Mouse (Mus musculus): ENCODE measurements at regions not wholly inside any gene's neighbourhood (a gene's known extent, or its start where the extent isn't known, plus 50 kb on each side); places are given as distances from the start of the nearest gene placed in this dataset.

DNA sequence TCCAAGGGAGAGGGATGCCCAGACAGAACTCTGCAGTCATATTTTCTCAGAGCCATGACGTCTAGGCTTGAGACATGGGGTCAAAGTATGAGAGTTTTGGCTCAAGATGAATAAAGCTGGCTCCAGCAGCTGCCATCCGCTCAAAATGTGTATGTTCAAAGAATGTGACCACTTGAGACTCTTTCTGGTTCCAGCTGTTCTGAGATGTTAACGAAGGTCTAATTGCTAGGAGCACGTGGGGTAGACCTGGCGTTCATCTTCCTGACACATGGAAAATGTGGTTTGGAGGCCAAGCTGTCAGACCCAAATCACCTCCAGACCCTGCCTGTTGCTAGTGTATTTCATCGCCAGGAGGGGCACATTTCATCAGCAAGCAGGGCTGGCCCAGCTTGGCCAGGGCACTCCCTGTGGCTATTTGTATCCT lies 58.9 kb upstream of the Ankrd1 start:
- DNase-seq (ENCODE audit: extremely low spot score in 1 of 2, low spot score in 1 of 2): no peak

DNA sequence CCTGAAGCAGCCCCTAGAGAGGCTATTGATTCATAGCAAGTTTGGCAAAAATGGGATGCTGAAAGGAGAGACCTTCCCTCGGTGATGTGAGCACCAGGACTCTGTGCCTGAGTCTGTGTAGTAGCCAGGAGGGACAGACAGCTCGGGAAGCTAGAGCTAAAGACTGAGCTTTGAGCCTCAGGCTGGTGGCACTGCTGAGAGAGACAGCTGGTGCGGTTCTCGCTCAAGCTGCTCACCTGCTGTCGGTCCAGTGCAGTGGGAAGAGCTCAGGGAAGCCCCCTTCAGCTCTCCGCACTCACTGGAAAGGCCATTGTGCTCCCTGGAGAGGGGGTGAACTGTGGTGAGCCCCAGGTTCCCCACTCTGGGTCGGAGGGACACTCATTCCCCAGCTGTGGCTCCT lies 60.4 kb upstream of the Ankrd1 start:
- DNase-seq (ENCODE audit: extremely low spot score in 1 of 2, low spot score in 1 of 2): no peak

DNA sequence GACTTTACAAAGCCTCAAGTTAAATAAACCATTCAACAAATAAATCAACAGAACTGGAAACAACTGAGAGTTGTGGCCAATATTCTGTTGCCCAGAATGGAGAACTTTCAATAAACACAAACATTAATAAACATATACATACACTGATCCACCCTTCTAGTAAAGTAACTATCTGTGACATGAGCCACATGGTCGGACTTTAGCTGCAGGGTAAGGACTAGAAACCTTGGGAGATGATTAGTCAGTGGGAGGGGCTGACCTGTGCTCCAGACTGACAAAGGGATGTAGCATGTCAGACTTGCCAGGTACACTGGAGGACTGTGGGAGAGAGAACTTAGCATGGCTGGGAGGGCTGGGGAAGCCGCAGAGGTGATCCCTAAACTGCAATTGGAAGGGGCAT lies 61.6 kb upstream of the Ankrd1 start:
- no peak for DNase-seq (ENCODE audit: extremely low spot score in 1 of 2, low spot score in 1 of 2)

DNA sequence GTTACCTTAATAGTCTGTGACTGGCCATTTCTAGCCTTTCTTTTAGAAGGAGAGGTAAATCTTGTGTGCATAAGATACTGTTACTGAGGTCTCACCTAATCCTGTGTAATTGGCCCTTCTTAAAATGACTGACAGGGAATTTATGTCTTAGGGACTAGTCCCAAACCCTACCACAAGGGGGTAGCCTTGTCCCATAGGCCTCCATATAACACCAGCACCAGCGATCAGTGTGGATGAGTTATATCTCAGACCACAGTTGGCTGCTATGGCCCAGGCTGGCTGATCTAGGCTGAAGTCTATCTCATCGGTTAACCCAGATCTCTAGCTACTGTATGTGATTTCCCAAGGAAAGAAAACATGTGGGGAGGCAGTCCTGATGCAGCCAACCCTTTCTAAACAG lies 63.2 kb upstream of the Ankrd1 start:
- peak; percentile 47 to 68 for DNase-seq (ENCODE audit: extremely low spot score in 1 of 2, low spot score in 1 of 2)

DNA sequence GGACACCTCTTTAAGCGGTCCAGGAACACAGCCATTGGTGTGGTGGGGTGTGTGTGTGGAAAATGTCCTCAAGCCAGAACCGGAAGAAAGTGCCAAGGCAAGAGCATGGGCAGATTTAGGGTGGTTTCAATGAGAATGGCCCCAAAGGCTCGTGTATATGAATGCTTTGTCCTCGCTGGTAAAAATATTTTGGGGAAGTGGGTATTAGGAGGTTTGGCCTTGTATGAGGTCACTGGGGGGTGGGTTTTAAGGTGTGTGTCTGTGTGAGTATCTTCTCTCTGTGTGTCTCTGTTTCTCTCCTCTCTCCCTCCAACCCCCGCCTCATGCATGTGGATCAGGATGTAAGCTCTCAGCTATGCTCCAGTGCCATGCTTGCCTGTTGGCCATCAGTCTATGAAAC lies 69.8 kb upstream of the Ankrd1 start:
- no peak for DNase-seq (ENCODE audit: extremely low spot score in 1 of 2, low spot score in 1 of 2)

DNA sequence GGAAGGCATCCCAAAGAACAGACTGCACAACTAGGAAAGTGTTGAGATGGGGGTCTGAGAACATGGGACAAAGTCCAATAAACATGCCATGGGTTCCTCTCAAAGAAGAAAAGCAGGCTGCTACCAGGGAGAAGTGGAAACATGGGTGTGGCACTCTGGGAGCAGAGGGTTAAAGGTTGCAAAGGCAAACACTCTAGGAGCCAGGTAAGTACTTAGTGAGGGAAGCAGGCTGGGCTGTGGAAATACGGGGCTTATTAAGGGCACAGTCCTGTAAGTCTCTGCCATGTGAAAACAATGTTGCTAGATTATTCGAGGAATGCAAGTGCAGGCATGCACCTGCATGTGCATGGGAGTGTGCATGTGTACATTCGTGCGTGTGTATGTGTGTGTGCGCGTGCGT lies 71.7 kb upstream of the Ankrd1 start:
- DNase-seq (ENCODE audit: extremely low spot score in 1 of 2, low spot score in 1 of 2): no peak

DNA sequence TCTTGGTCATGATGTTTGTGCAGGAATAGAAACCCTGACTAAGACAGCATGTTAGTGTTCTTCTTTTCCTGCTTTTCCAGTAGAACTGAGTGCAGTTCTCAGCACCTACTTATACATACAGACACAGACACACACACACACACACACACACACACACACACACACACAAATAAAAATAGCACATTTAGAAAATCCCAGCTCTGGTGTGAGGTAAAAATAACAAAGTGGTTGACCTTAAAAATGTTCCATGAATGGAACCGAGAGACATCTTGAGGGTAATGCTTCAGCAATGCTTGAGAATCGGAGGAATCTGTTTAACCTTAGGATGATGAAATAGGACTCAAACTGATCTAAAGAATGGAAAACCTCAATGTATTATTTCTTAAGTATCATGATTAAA lies 84.4 kb upstream of the Ankrd1 start:
- no peak for DNase-seq (ENCODE audit: extremely low spot score in 1 of 2, low spot score in 1 of 2)

DNA sequence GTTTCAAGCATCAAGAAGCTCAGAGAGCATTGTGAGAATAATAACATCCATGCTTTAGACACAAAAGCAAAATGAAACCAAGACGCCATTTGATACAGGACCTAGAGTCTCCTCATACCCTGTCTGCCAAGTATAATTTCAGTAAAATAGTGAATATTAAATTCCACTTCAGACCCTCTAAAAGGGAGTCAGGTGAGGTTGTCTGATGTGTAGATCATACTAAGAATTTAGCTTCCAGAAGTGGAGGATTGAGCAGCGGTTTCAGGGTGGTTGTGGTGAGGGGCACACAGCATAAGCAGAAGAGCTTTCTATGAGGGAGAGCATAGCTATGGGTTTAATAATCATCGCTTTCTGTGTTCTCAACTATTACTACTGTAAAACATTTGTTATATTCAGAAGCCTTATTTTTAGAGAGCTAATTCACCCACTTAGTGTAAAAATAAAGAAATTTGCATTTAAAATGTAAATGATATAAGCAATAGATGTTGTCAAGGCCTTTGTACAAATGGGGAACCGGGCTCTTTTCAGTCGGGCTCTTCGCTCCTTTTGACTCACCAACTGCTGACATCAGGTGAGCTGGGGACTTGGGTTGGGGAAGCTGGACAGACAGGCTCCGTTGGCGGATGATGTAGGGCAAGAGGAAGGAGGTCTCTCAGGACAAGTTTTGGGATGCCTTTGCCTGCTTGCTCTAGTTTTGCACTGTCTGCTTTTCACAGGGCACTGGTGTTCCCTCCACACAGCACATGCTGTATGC lies 85.2 kb upstream of the Ankrd1 start:
- no peak for DNase-seq (ENCODE audit: extremely low spot score in 1 of 2, low spot score in 1 of 2)

DNA sequence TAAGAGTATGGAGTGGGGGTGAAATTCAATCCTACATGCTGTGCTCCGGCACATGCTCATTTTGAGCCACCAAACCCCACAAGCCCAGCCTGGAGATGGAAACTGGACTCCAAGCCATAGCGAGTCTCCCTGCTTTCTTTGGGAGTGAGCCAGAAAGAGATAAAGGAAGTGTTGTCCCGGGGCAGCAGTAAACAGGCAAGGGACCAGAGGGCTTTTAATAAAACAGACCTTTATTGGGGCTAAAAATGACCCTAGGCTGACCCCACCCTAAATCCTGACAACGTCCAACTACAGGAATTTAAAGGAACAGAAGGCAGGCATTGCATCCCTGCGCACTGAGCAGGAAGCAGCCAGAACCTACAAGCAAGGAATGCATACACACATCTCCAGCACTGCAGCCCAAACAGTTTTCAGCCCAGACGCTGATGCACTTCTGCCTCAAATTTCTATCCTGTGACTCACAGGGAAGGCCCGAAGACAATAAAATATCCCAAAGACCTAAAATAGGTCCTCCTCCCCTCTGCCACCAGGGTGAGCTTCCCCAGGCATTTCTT lies 87.9 kb upstream of the Ankrd1 start:
- DNase-seq (ENCODE audit: extremely low spot score in 1 of 2, low spot score in 1 of 2): no peak

DNA sequence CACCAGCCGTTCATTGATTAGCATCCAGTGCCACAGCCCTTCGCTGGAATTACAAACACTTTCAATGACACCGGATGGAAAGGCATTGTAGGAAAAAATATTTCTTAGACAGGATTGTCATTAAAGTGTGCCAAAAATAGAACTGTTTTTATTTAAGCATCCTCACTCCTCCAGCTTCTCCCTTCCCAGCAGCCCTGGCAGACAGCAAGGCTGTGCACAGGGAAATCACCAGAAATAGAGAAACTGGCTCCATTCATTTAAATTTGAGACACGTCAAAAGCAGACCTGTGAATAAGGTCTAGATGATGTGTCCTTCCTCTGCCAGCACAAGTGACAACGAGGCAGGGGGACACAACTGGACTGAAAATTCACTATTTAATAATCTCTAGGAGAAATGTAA lies 88.5 kb upstream of the Ankrd1 start:
- DNase-seq (ENCODE audit: extremely low spot score in 1 of 2, low spot score in 1 of 2): no peak

DNA sequence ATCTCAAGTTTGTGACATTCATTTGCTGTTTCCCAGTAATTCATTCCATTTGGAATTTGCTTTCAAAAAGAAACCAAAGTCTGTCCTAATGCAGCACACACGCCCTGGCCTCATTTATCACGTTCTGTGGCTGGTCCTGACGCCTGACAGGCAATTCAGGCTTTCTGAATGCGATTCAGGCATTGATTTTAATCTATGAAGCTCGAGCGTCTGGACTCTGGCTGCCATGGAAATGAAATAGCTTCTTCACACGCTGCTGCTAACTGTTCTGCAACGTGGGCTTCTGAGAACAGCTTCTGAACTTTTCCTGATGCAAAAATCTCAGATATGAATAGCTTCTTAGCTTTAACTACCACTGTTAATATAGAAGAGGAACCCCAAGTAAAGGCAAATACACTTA lies 93.6 kb upstream of the Ankrd1 start:
- no peak for DNase-seq (ENCODE audit: extremely low spot score in 1 of 2, low spot score in 1 of 2)

DNA sequence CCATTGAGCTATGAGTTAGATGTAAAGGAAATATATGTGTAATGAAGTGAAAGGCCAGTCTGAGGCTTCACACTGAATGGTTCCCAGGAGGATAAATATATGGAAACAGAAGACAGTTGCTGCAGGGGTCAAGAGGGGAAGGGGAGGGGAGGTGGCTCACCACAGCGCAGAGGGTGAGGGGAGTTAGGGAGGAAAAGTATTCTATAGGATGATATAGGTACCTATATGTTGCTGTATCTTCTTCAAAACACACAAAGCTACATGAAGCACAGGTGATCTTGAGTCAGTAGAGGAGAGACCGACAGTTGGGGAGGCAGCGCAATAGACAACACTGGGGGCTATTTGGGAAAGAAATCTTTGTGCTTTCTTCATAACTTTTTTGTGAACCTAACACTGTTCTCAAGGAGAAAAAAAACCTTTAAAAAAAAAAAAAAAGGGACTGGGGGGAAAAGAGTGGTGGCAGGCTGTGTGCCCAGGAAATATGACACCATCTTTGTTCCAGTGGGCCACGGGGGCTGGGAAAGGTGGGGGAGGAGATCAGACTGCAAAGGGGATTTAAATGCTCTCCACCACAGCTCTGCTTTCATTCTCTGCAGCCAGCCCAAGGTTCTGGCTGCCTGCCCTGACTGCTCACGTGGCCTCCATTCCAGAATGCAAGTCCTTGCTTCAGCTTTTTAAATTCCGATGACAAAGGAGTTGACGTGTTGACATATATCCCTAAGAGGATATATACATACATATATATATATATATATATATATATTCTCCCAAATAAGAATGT lies 94.5 kb upstream of the Ankrd1 start:
- DNase-seq (ENCODE audit: extremely low spot score in 1 of 2, low spot score in 1 of 2): peak in 1 of 2 experiments; percentile 41

DNA sequence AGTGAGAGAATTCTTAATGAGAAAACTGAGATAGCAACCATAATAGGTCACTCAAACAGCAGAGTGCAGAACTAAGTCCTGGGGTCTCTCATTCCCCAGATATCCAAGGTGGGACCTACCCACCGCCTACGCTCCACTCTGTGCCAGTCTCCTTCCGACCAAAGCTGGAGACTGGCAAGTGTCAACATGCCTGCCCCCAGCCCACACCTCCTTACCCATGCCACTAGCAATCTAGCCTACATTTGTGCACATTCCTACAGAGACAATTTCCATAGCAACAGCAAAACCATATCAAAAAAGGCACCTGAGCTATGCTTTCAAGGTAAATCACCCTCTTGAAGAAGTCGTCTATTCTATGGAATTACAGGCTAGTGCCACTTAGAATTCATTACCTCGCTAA lies 97.3 kb upstream of the Ankrd1 start:
- DNase-seq (ENCODE audit: extremely low spot score in 1 of 2, low spot score in 1 of 2): no peak

DNA sequence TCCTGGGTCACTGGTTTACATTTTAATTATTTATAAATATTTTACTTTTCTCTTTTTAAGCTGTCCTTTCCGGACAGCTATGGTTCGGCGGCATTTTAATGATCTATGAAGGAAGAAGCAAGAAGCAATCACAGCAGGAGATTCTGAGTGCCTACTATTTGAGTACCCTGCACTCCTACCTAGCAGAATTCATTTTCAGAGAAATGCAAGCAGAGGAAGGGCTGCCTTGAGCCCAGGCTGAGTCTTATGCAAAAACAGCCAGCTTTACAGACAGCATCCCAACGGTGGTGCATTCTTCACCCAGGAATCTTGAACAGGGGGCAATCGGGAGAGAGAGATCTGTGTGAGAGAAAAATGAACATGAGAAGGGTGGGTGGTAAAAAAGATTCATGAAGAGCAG lies 97.7 kb upstream of the Ankrd1 start:
- no peak for DNase-seq (ENCODE audit: extremely low spot score in 1 of 2, low spot score in 1 of 2)

DNA sequence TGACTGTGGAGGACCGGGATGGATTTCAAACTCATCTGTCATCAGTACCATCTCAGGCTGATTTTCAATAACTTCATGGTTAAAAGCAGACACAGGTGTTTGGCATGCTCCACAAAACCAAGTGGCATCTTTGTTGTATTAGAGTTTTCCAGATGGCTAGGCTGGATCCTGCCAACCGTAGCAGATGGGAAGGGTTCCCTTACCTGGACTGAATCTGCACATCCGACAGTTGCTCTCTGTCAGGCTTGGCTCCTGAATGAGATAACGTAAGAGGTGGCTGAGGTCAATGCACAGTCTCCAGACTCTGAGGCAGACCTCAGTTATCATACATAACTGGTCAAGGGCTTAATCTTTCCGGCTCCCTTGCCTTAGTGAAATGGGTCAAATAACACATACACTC lies 99.0 kb upstream of the Ankrd1 start:
- no peak for DNase-seq (ENCODE audit: extremely low spot score in 1 of 2, low spot score in 1 of 2)

DNA sequence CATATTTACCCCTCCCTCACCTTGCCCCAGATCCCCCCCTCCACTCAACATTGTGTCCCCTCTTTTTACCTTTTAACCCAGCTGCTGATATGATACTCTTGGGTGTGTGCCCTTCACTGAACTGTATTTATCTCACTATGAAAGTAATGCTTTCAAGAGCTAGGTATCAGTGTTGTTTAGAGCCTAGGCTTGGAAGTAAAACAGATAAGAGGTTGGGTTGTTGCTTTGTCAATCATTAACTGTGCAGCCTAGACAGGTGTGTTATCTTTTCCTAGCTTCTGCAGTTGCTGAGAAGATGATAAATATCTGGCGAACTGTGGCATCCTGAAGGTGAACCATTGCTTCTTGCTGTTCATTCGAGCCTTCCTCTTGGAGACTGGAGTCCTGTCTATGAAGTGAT lies 101.2 kb upstream of the Ankrd1 start:
- no peak for DNase-seq (ENCODE audit: extremely low spot score in 1 of 2, low spot score in 1 of 2)

DNA sequence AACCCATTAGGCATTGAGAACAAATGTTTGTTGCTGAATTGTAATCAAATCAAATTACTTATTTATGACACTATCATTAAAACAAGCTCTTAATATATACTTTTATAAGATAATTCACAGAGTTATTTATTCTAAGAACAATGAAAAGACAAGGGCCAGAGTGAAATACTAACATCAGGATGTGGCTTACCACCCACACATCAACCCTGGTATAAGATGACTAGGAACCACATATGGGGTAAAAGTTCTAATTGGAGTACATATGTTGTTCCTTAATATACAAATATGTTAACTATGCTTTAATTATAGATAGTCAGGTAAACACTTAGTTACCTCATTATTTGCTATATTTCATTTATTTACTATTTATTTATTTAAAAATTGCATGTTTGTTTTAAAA lies 101.7 kb upstream of the Ankrd1 start:
- DNase-seq (ENCODE audit: extremely low spot score in 1 of 2, low spot score in 1 of 2): no peak

DNA sequence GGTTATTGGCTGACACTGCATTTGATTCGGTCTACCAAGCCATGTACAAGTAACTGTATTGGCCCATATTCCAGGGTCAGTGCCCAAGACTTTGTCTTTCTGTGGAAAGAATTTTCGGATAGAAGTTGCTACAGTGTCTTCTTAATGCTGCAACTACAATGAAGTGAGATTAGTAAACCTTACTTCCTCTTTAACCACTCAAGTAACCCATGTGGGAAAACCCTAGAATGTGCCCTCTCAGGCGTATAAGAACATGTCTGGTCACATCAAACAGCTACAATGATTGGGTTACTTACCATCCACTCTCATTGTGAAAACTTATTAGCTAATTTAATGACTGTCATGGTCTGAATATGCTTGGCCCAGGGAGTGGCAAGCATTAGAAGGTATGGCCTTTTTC lies 102.3 kb upstream of the Ankrd1 start:
- DNase-seq (ENCODE audit: extremely low spot score in 1 of 2, low spot score in 1 of 2): no peak

DNA sequence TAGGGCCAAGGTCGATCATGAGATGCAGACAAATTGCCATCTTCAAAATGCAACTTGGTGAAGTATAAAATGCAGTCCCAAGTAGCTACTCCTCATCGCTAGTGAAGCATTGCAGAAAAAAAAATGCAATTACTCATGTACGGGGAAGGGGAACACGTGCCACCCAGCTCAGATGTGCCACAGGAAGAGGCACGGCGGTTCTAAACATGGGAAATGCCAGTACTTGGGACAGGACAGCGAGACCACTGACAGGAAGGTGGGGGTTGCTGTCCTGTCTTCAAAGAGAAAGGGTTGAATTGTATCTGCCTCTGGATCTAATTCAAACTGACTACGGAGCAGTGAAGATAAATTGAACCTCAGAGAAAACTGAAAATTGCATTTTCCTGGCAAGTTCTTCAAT lies 104.6 kb upstream of the Ankrd1 start:
- DNase-seq (ENCODE audit: extremely low spot score in 1 of 2, low spot score in 1 of 2): no peak

DNA sequence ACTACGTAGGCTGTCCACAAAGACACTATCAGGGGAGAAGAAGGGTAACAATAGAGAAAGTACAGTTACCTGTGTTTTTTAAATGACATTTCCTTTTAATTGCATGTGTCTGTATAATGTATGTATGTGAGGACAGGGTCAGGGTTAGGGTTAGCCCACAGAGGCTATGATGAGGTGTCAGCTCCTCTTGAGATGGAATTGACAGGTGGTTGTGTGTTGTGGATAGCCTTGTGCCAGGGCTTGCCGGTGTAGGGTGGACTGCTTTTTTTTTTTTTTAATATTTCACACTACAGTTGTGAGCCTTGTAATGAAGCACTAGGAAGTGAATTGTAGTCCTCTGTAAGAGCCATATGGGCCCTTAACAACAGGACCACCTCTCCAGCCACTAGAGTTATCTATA lies 105.7 kb upstream of the Ankrd1 start:
- no peak for DNase-seq (ENCODE audit: extremely low spot score in 1 of 2, low spot score in 1 of 2)

DNA sequence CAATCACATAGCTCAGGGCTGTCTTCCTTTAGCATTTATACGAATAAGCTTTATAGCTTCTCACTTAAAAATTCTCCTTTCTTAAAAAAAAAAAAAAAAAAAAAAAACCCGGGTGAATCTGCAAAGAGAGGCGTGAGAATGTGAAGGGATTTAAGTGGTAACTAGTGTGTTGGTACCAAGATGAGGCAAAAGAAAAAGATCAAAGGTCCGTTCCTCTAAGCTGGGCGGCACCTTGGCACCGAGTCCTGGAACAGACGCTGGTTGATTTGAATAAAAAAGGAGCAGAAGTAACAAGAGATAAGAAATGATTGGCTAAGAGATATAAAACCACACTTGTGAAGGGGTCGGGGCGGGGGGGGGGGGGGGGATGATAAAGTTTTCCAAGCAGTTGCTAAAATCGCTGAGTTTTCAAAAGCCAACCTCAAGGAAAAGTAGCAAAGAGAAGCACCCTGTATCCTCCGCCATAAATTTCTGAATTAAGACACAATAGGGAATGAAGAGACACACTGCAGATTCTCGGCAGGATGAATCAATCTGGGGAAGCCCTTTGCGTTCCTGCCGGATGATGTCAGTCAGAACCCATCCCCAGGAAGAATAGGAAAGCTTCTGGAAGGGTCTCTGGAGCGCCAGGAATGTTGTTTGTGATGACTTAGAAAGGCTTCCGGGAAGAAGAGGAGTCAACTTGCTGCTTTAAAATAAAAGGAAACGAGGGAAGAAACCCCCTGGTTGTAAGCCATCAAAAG lies 107.7 kb upstream of the Ankrd1 start:
- DNase-seq (ENCODE audit: extremely low spot score in 1 of 2, low spot score in 1 of 2): no peak
